Mouse (Mus musculus) urinary bladder, postnatal 10 days (tissue): ENCODE measurements around the gene Adgrf3.

Experiments
- DNase-seq: peaks from one replicate; pipeline ENCODE4 v3.0.0; 2022; ENCODE audit warnings: low spot score

Gene Adgrf3

DNA sequence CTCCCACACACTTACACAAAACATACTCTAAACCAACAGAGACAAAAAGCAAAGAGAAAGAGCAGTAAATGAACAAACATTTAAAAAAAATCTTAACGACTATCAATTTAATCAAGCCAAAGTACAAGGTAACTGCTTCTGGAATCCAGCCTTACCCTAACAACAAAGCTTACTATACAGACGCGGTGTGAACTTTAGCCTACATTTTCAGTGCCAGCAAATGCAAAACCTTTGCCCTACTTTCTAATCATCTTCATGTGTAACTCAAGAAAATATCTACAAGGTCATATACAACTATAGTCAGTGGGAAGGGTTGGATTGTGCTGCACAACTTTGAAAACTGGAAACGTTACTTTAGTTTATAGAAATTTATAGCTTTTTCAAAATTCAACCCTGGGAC lies 53.5 kb downstream of the Adgrf3 start:
- DNase-seq = no peak

DNA sequence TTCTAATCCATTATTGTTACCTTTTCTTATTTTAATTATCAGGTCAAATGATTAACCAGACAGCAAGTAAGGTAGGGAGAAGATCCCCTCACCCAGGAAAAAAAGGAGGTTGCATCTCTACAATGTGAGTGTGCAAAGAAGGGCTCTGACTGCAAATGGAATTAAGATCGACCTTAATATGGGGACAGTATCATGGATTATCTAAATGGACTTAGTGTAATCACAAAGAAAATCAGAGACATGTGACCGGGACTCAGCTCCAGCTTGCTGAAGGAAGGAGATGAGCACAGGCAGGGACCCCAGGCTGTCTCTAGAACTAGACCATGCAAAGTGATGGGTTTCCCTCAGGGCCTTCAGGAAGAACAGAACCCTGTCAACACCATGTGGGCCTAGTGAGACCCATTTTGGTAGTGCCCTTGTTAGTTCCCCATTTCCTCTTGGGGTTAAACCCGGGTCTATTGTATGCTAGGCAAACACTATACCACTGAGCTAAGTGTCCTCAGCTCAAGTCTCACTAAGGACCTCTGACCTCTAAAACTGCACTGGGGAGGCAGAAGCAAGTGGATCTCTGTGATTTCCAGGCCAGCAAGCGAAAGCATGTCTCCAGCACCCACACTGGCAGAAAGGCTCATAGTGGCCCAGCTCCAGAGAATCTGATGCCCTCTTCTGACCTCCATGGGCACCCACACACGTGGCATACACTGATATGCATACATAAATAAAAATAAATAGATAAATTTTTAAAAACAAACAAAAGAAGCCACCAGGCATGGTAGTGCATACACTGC lies 57.2 kb downstream of the Adgrf3 start:
- no peak for DNase-seq

DNA sequence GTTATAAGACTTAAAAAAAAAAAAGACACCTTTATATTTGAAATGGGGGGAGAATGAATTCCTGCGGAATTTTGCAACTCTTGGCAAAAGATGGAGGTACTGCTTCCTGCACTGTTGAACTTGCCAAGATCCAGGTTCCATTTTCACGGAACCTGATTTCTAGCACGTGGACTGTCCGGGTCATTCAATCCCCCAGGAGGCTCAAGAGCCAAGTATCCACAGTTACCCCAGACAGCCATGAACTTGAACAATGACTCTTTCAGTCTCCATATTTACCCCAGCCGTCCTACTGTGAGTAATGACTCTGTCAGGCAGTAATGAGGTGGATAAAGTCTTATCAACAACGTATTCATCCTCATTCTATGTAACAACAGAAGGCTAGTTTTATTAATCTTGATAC lies 59.0 kb downstream of the Adgrf3 start:
- DNase-seq = no peak
